Mouse (Mus musculus) T-cell, adult 2 months (primary cell): ENCODE results near the gene Olfml2a.

Experiments
- DNase-seq: peaks from one replicate; pipeline ENCODE4 v3.0.0; 2022; ENCODE audit warnings: low spot score

Olfml2a gene

GRCm38 (mm10) chr2:38938007-38938406, 6.2 kb downstream of the Olfml2a start:
- DNase-seq = no peak

DNA sequence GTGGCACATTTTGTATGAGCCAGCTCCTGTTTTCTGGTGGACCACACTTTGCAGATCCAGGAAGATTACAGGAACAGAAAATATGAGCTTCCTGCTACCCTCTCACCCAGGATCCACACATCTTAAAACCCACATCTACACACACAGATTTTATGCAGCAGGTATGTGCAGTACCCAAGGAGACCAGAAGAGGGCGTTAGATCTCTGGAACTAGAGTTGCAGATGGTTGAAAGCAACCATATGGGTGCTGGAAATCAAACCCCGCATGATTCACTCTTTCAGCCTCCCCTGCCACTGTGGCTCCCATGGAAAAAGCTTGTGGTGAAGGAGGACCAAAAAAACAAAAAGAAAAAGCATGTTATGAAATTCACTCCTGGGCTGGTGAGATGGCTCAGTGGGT, 7.3 kb downstream of the Olfml2a start:
- DNase-seq = no peak

DNA sequence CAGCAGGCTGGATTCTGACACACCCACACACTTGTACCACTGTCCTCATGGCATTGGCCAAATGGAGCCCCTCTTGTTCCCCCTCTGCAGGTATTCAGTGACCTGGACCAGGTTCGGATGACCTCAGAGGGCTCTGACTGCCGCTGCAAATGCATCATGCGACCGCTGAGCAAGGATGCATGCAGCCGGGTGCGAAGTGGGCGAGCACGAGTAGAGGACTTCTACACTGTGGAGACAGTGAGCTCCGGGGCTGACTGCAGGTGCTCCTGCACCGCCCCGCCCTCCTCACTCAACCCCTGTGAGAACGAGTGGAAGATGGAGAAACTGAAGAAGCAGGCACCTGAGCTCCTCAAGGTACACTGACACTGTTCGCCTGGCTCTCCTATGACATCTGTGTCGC, 9.6 kb downstream of the Olfml2a start:
- no peak for DNase-seq

GRCm38 (mm10) chr2:38941898-38942297, 10.1 kb downstream of the Olfml2a start:
- no peak for DNase-seq

DNA sequence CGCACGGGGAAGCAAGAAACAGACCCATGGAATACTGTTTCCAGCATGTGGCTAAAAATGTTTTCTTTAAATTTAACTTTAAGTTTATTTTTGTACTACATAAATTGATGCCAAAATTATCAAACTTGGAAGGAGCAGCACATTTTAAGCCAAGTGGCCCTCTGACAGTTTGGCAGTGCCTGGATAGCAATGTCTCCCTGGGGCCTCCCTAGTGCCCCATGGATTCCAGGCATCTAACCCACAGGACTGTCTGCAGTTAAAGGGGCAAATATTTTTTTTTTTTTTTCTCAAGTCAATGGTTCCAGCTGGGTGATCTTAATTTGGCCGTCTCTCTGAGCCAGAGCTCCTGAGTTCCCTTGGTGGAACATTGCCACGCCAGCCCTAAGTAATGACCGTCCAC, 11.4 kb downstream of the Olfml2a start:
- DNase-seq = no peak

- DNase-seq = no peak
These were observed 12.2 kb downstream of the Olfml2a start for GRCm38 (mm10) chr2:38943977-38944376.

DNA sequence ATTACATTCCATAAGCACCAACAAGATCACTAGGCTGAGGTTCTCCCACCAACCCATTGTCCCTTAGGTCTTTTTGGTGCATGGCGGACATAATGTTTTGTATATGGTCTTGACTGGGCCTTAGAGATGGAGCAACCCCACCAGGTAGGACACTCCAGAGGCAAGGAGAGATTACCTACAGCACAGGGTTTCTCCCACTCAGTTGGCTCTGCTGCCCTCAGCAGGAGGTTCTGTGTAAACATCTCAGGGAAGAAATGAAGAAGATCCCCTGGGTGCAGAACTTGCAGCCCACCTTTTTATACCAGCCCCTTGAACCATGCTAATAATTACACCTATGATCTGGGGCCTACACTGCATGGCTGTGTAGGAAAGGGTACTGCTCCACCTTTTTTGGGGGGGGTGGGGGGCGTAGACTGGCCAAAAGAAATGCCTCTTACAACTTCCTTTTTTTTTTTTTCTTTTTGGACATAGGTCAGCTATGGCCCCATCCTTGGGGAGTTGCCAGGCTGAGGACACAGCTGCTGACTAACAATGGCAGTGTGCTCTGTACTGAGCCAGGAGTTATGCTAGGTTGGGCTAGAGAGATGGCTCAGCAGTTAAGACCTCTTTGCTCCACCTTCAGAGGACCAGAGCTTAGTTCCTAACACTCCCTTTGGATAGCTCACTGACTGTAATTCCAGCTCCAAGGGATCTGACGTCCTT, 12.8 kb downstream of the Olfml2a start:
- no peak for DNase-seq

- DNase-seq = no peak
These were observed 15.8 kb downstream of the Olfml2a start for GRCm38 (mm10) chr2:38947566-38947965.

- no peak for DNase-seq
These were observed 18.5 kb downstream of the Olfml2a start for GRCm38 (mm10) chr2:38950281-38950719.

DNA sequence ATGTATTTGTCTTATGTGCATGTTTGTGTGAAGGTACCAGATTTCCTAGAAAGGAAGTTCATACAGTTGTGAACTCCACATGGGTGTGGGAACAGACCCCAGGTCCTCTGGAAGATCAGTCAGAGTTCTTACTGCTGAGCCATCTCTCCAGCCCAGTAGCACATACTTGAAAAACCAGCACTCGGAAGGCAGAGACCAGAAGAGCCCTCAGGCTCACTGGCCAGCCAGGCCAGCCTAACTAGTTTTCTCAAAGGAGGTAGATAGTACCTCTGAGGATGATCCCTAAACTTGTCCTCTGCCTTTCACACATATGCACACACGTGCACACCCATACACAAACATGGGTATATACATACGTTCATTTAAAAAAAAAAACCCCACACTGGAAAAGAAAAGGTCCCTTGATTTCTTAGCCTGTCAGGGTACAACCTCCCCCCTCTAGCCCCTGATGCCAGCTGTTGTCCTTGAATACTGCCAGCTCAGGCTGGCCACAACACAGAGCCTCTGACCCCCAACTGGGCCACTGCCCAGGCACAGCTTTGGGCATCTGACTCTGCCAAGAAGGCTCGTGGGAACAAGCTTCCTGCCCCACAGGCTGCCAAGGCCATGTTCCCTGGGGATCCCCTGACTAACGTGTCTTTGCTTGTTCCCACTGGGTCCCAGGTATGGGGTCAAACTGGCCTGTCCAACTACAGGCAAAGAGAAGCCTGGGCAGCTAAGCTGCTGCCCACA, 21.5 kb downstream of the Olfml2a start:
- DNase-seq = no peak

DNA sequence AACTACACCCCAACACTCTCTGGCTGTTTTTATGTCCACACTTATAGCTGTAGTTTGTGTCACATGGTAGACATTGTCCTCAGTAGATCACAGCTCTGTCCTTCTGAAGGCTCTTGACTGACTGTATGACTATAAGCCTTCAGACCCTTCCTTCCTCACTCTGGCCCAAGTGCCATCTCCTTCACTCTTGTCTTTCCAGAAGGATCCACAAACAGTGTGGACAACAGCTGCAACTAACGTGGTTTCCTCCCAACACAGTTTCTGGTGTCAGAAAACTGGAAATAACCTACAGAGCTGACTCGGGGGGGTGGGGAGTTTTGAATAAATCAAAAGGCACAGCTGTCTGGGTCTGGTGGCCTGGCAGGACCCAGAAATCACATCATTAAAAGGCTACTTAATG, 24.3 kb downstream of the Olfml2a start:
- DNase-seq = no peak

DNA sequence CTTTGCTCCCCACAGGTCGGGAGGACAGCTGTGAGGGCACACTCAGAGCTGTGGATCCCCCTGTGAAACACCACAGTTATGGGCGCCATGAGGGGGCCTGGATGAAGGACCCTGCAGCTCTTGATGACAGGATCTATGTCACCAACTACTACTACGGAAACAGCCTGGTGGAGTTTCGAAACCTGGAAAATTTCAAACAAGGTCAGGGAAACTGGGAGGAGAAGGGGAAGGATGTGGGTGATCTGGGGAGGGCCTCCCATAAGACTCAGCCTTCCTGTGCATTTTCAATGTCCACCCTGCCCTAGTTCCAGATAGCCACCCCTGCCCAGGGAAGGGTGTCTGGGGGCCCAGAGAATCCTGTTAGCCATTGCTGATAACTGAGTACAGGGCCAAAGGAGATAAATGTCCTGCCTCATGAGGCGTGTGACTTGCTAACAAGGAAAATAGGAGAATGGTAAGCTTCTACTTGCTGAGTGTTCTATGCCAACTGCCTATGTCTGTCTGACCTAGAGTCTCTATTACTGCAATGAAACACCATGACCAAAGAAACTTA, 26.0 kb downstream of the Olfml2a start:
- DNase-seq = no peak

DNA sequence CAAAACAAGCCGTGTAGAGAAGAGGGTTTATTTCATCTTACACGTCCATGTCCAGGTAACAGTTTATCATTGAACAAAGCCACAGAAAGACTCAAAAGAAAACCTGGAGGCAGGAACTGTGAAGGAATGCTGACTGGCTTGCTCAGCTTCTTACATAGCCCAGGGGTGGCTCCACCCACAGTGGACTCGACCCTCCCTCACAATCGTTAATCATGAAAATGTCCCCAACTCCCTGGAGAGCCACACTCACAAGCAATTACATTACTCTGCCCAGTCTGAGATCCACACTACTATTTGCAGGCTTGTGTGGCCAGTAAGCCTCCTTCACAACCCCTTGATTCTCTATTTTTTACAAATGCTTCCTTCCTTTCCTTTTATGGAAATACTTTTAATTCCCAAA, 32.4 kb downstream of the Olfml2a start:
- DNase-seq = no peak

GRCm38 (mm10) chr2:38969650-38970049, 37.9 kb downstream of the Olfml2a start:
- no peak for DNase-seq

- DNase-seq = no peak
These were observed 38.3 kb downstream of the Olfml2a start for GRCm38 (mm10) chr2:38970057-38970456.

- DNase-seq = no peak
These were observed 41.4 kb downstream of the Olfml2a start for GRCm38 (mm10) chr2:38973223-38973622.

DNA sequence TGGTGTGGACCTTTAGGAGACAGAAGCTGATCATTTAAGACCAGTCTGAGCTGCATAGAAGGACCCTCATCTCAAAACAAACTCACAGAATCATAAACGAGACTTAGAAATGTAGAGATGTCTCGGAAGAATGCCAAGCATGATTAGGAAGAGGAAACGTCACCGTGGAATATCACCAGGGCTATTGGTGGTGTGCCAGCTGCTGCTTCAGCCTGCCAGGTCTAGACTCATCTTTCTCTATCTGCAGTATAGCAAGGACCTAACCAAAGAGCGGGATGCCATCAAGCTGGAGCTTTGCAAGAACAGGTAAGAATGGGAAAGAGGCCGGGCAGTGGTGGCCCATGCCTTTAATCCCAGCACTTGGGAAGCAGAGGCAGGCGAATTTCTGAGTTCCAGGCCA, 41.9 kb downstream of the Olfml2a start:
- no peak for DNase-seq

DNA sequence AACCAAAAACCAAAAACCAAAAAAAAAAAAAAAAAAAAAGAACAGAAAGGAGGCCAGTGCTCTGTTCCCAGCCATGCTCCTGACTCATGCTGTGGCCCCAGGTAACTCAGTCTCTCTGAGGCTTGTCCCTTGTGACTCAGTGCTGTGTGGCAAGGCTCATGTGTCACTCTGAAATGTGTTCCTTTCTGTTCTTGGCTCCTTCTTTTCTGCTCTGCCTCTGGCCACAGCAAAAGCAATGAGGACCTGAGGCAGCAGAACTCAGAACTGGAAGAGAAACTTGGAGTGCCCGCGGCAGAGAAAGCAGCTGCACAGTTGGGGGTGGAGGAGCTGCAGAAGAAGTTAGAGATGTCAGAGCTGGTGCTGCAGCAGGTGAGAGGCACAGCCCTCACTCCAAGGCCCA, 42.4 kb downstream of the Olfml2a start:
- no peak for DNase-seq

DNA sequence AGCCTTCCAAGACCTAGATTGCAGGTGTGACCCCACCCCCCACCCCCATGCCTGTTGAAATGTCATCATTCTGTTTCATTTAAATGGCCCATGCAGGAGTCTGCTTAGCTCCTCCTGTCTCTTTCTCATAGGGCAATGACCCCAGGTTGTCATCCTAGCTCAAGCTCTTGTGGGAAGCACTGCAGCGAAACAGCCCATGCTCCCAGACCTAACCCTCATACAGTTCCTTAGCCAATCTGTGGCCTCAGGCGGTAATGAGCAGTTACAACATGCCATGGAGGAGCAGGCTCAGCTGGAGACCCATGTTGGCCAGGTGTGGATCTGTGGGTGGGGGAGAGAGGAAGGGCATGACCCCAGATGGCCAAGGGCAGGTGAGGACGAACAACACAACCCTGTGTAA, 43.4 kb downstream of the Olfml2a start:
- no peak for DNase-seq

- DNase-seq = no peak
These were observed 44.4 kb downstream of the Olfml2a start for GRCm38 (mm10) chr2:38975941-38976805.

- no peak for DNase-seq
These were observed 46.1 kb downstream of the Olfml2a start for GRCm38 (mm10) chr2:38977837-38978236.

GRCm38 (mm10) chr2:38983456-38983855, 51.7 kb downstream of the Olfml2a start:
- no peak for DNase-seq
